Mouse (Mus musculus) spleen, postnatal 10 days (tissue): ENCODE measurements around the gene Ros1.

Experiments used
- DNase-seq, 2 experiments: peaks; one replicate each; pipeline ENCODE4 v3.0.0; 2021 to 2022; ENCODE audit warnings: low spot score in 2 of 2

Ros1 gene

GRCm38 (mm10) chr10:52159704-52160103, 35.3 kb downstream of the Ros1 start:
- DNase-seq = no peak

GRCm38 (mm10) chr10:52133354-52134074, 61.5 kb downstream of the Ros1 start:
- DNase-seq = no peak

- no peak for DNase-seq
Measured at GRCm38 (mm10) chr10:52130762-52131161, 64.3 kb downstream of the Ros1 start.

GRCm38 (mm10) chr10:52128874-52129412, 66.1 kb downstream of the Ros1 start:
- no peak for DNase-seq

GRCm38 (mm10) chr10:52106164-52106757, 88.8 kb downstream of the Ros1 start:
- no peak for DNase-seq

- no peak for DNase-seq
Measured at GRCm38 (mm10) chr10:52101273-52101672, 93.8 kb downstream of the Ros1 start.

- no peak for DNase-seq
Measured at GRCm38 (mm10) chr10:52092181-52092580, 102.9 kb downstream of the Ros1 start.

- DNase-seq = no peak
Measured at GRCm38 (mm10) chr10:52086681-52087080, 108.4 kb downstream of the Ros1 start.

- DNase-seq = peak in 1 of 2 experiments; percentile 16
Measured at GRCm38 (mm10) chr10:52072482-52072881, 122.6 kb downstream of the Ros1 start.

GRCm38 (mm10) chr10:52048287-52048686, 146.8 kb downstream of the Ros1 start:
- DNase-seq = no peak

GRCm38 (mm10) chr10:52043086-52043485, 152.0 kb downstream of the Ros1 start:
- no peak for DNase-seq

- no peak for DNase-seq
Measured at GRCm38 (mm10) chr10:52039392-52039791, 155.7 kb downstream of the Ros1 start.

- DNase-seq = no peak
Measured at GRCm38 (mm10) chr10:52033729-52034128, 161.3 kb downstream of the Ros1 start.

- DNase-seq = no peak
Measured at GRCm38 (mm10) chr10:52029421-52030080, 165.5 kb downstream of the Ros1 start.

- DNase-seq = no peak
Measured at GRCm38 (mm10) chr10:52028561-52029370, 166.3 kb downstream of the Ros1 start.

GRCm38 (mm10) chr10:52027161-52028035, 167.6 kb downstream of the Ros1 start:
- DNase-seq = no peak

- no peak for DNase-seq
Measured at GRCm38 (mm10) chr10:52025821-52026220, 169.2 kb downstream of the Ros1 start.

- DNase-seq = no peak
Measured at GRCm38 (mm10) chr10:52025291-52025690, 169.8 kb downstream of the Ros1 start.

GRCm38 (mm10) chr10:52024053-52024410, 171.0 kb downstream of the Ros1 start:
- DNase-seq = no peak

GRCm38 (mm10) chr10:52023213-52024052, 171.6 kb downstream of the Ros1 start:
- no peak for DNase-seq
